Mouse (Mus musculus): ENCODE measurements at regions not wholly inside any gene's neighbourhood (a gene's known extent, or its start where the extent isn't known, plus 50 kb on each side); places are given as distances from the start of the nearest gene placed in this dataset.
A peak's percentile ranks its signal among the peaks of the same experiment; 100 is the strongest.

GRCm38 (mm10) chr16:78631797-78632196 is 55.3 kb upstream of the D16Ertd472e start:
- DNase-seq: peak in 1 of 2 experiments; percentile 4

- no peak for DNase-seq
These were observed 50.3 kb upstream of the D16Ertd472e start for GRCm38 (mm10) chr16:78626803-78627202.
